Mouse (Mus musculus) neural tube, embryonic 14.5 days (tissue): Measurements from ENCODE around the gene Nab1. TPM values are rescaled to one million over a fixed set of nuclear protein-coding genes. Genes with fewer than 3 reads are reported as not detected.
"Not testable (repeated sequence)": the region's sequence is repeated elsewhere in the genome, so short reads cannot be mapped to it uniquely, and the experiment has no call there.

Experiments
- ATAC-seq: fragments of 200-750 bp; cut with Nextera tagmentation; 2 replicates; pipeline ENCODE4 v1.8.0; 2017; ENCODE audit warnings: low read depth, mild to moderate bottlenecking, moderate TSS enrichment, moderate library complexity
- H3K27ac ChIP-seq: fragments of 300-500 bp; sonication (generic); 2 replicates; pipeline ENCODE4 v1.5.1; 2014; ENCODE audit warnings: low read depth, mild to moderate bottlenecking, control low read depth, low read length, moderate library complexity, mixed read lengths
- H3K27me3 ChIP-seq: fragments of 300-500 bp; sonication (generic); 2 replicates; pipeline ENCODE4 v1.6.1; 2014; ENCODE audit warnings: low read length; ENCODE audit not compliant: control insufficient read depth, insufficient read depth
- H3K36me3 ChIP-seq: fragments of 300-500 bp; sonication (generic); 2 replicates; pipeline ENCODE4 v1.6.1; 2014; ENCODE audit warnings: low read length, mixed read lengths; ENCODE audit not compliant: control insufficient read depth, insufficient read depth
- H3K4me1 ChIP-seq: fragments of 300-500 bp; sonication (generic); 2 replicates; pipeline ENCODE4 v1.6.1; 2014; ENCODE audit warnings: low read length; ENCODE audit not compliant: control insufficient read depth, insufficient read depth
- H3K4me2 ChIP-seq: fragments of 300-500 bp; sonication (generic); 2 replicates; pipeline ENCODE4 v1.6.1; 2014; ENCODE audit warnings: mild to moderate bottlenecking, low read depth, low read length, control low read depth
- H3K4me3 ChIP-seq: fragments of 300-500 bp; sonication (generic); 2 replicates; pipeline ENCODE4 v1.5.1; 2014; ENCODE audit warnings: low read depth, low read length, control low read depth, mixed read lengths
- H3K9ac ChIP-seq: fragments of 300-500 bp; sonication (generic); replicated peaks from 2 replicates; pipeline ENCODE4 v1.6.1; 2014; ENCODE audit warnings: low read depth, mild to moderate bottlenecking, control low read depth, low read length, mixed read lengths
- H3K9me3 ChIP-seq: fragments of 300-500 bp; sonication (generic); 2 replicates; pipeline ENCODE4 v1.6.1; 2016; ENCODE audit warnings: low read length; ENCODE audit not compliant: control insufficient read depth
- WGBS: fragments of 180-500 bp; shearing (Covaris S2); extraction: QIAGEN DNeasy Blood & Tissue Kit; methylation state at CpG from one replicate; pipeline ENCODE4 v1.1.7; 2014; 5-methylcytosine and 5-hydroxymethylcytosine counted together
- polyA plus RNA-seq: library from polyadenylated mRNA; unstranded; fragments of >200 nt; fragmentation: Nextera tagmentation; extraction: Ambion mirVana; gene quantifications from 2 replicates; pipeline ENCODE4 v1.2.1, GENCODE M21; 2014

Nab1 gene
- 8.1 and 10.4 TPM in 2 replicates for polyA plus RNA-seq

- Histone ChIP-seq H3K4me2 (peak within 1 kb of the TSS; percentile 83), H3K9me3 (no peaks in the 10 kb centered on the region), H3K4me3 (peak within 1 kb of the TSS; percentile 73), H3K27ac (peak within 1 kb of the TSS; percentile 71), H3K4me1 (no peaks in the 10 kb centered on the region), H3K27me3 (no peaks in the 10 kb centered on the region), H3K36me3 (no peaks in the 10 kb centered on the region), H3K9ac (peak within 1 kb of the TSS; percentile 83)
- peak; percentile 93 for ATAC-seq
- under 1% methylated on average over 45 of the region's 80 CpGs for WGBS
These were observed at the start of gene Nab1 for GRCm38 (mm10) chr1:52500314-52500981. Nab1 (minus strand) TSS chr1:52500679.

- Histone ChIP-seq H3K4me2 (no peak overlapping the region), H3K27me3 (no peaks in the 10 kb centered on the region), H3K36me3 (no peaks in the 10 kb centered on the region), H3K4me1 (no peaks in the 10 kb centered on the region), H3K27ac (no peak overlapping the region), H3K9me3 (no peaks in the 10 kb centered on the region), H3K4me3 (no peak overlapping the region), H3K9ac (no peak overlapping the region)
- WGBS, result 85% methylated on average over 5 of the region's 5 CpGs
- ATAC-seq, result no peak
These were observed 47.0 kb upstream of the Nab1 start for GRCm38 (mm10) chr1:52547451-52547850.

DNA sequence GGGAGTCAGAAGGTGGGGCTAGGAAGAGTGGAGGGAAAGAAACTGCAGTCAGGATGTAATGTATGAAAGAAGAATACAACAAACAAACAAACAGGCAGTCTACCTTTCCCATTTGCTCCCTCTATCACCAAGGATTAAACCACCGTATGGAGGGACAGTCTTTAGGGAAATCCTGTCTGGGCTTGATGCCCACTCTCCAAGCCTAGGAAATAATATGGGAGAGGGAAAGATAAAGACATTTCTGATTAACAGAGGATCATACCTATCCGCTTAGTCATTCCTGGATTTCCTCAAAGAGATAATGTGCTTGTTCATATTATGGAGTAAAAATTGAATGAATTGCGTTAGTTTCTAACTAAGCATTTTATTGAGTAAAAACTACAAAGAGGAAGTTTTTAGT lies 46.3 kb upstream of the Nab1 start:
- Histone ChIP-seq H3K4me3 (no peak overlapping the region), H3K27me3 (no peaks in the 10 kb centered on the region), H3K36me3 (no peaks in the 10 kb centered on the region), H3K9me3 (no peaks in the 10 kb centered on the region), H3K4me1 (no peaks in the 10 kb centered on the region), H3K4me2 (no peak overlapping the region), H3K9ac (no peak overlapping the region), H3K27ac (no peak overlapping the region)
- WGBS, result 89% methylated on average over 3 of the region's 3 CpGs
- no peak for ATAC-seq

DNA sequence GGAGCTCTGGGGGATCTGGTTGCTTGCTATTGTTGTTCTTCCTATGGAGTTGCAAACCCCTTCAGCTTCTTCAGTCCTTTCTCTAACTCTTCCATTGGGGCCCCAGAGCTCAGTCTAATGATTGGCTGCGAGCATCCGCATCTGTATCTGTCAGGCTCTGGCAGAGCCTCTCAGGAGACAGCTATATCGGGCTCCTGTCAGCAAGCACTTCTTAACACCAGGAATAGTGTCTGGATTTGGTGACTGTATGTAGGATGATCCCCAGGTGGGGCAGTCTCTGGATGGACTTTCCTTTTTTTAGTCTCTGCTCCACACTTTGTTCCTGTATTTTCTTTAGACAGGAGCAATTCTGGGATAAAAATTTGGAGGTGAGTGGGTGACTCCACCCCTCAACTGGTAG lies 39.6 kb upstream of the Nab1 start:
- not testable (repeated sequence) for H3K4me1 ChIP-seq, H3K4me3 ChIP-seq, H3K27me3 ChIP-seq, H3K4me2 ChIP-seq, ATAC-seq, H3K9ac ChIP-seq, H3K27ac ChIP-seq, H3K9me3 ChIP-seq, H3K36me3 ChIP-seq
- WGBS, result 77% methylated on average over 3 of the region's 3 CpGs

DNA sequence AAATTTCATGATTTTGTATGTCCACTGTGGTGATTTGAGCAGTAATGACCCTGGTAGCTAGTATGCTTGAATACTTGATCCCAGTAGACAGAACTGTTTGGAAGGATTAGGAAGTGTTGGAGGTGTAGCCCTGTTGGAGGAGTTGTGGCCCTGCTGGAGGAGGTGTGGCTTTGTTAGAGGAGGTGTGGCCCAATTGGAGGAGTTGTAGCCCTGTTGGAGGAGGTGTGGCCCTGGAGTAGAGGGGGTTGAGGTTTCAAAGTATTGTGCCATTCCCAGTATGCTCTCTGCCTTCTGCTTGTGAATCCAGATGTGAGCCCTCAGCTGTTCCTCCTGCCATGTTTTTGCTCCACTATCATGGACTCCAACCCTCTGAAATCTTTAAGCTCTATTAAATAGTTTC lies 29.5 kb upstream of the Nab1 start:
- Histone ChIP-seq H3K4me2 (no peak overlapping the region), H3K4me3 (no peak overlapping the region), H3K9ac (no peak overlapping the region), H3K36me3 (no peaks in the 10 kb centered on the region), H3K4me1 (no peaks in the 10 kb centered on the region), H3K27ac (no peak overlapping the region), H3K27me3 (no peaks in the 10 kb centered on the region), H3K9me3 (no peaks in the 10 kb centered on the region)
- ATAC-seq, result no peak

DNA sequence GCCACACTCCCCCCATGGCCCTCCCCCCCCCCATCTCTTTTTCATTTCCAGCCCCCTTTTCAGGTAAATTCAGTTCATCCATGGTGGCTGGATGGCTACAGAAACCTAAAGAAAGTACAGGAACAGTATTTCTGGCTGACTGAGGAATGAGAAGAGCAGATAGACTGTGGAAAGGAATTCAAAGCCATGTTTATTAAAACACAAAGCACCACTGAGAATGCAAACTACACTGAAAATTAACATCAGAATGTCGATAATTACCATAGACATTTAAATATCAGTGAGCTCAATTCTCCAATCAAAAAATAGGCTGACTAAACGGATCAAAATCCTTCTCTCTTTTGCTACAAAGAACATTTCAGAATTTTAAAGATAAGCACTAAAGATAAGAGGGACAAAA lies 27.2 kb upstream of the Nab1 start:
- Histone ChIP-seq H3K27ac (no peak overlapping the region), H3K4me1 (0 out of 2 replicates have a peak, but pooled peaks cover 2% of the 10 kb centered on the region), H3K36me3 (no peaks in the 10 kb centered on the region), H3K4me3 (no peak overlapping the region), H3K9me3 (no peaks in the 10 kb centered on the region), H3K9ac (no peak overlapping the region), H3K27me3 (no peaks in the 10 kb centered on the region), H3K4me2 (no peak overlapping the region)
- 36% methylated on average over 2 of the region's 2 CpGs for WGBS
- ATAC-seq, result no peak

DNA sequence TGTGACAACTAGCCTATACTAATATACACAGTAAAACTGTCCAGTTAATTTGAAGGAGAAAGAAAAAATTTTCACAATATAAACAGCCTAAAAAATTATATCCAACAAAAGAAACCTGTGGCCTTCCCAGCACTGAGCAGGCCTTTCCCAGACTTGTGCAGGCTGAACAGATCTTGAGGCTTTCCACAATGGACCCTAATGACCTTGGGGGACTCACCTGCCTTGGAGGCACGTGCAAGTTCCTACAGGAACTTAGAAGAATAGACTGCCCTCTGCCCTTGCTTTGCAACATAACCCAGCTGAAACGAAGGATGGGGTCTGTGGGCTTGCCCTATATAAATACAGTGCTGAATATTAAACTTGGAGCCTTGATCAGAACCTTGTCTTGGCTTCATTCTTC lies 26.8 kb upstream of the Nab1 start:
- WGBS, result 62% methylated on average over 2 of the region's 2 CpGs
- H3K27ac ChIP-seq, result no peak overlapping the region
- no peaks in the 10 kb centered on the region for H3K36me3 ChIP-seq
- no peak overlapping the region for H3K4me3 ChIP-seq
- H3K9ac ChIP-seq, result no peak overlapping the region
- H3K27me3 ChIP-seq, result no peaks in the 10 kb centered on the region
- no peaks in the 10 kb centered on the region for H3K9me3 ChIP-seq
- ATAC-seq, result no peak
- 0 out of 2 replicates have a peak, but pooled peaks cover 2% of the 10 kb centered on the region for H3K4me1 ChIP-seq
- no peak overlapping the region for H3K4me2 ChIP-seq

- Histone ChIP-seq H3K4me2 (no peak overlapping the region), H3K9ac (no peak overlapping the region), H3K4me1 (0 out of 2 replicates have a peak, but pooled peaks cover 2% of the 10 kb centered on the region), H3K36me3 (no peaks in the 10 kb centered on the region), H3K27ac (no peak overlapping the region), H3K27me3 (no peaks in the 10 kb centered on the region), H3K9me3 (no peaks in the 10 kb centered on the region), H3K4me3 (no peak overlapping the region)
- WGBS, result 52% methylated on average over 5 of the region's 5 CpGs
- ATAC-seq, result 0 out of 2 replicates have a peak, but pooled peaks have one; percentile 36
These were observed 24.2 kb upstream of the Nab1 start for GRCm38 (mm10) chr1:52524663-52525062.

- H3K9ac ChIP-seq, result no peak overlapping the region
- 0 out of 2 replicates have a peak, but pooled peaks cover 2% of the 10 kb centered on the region for H3K4me1 ChIP-seq
- H3K4me3 ChIP-seq, result no peak overlapping the region
- no peak overlapping the region for H3K4me2 ChIP-seq
- ATAC-seq, result peak; percentile 87
- no peaks in the 10 kb centered on the region for H3K36me3 ChIP-seq
- 22% methylated on average over 7 of the region's 7 CpGs for WGBS
- H3K27me3 ChIP-seq, result no peaks in the 10 kb centered on the region
- H3K9me3 ChIP-seq, result no peaks in the 10 kb centered on the region
- H3K27ac ChIP-seq, result no peak overlapping the region
These were observed 23.7 kb upstream of the Nab1 start for GRCm38 (mm10) chr1:52524150-52524549.
